Mouse (Mus musculus) kidney, adult 2 months (tissue): ENCODE data around the gene Ryr1.

Source experiments
- CTCF ChIP-seq: fragments of 200-500 bp; conservative IDR thresholded peaks from 2 replicates; pipeline ENCODE4 v1.5.1; 2011; ENCODE audit warnings: low read depth, mild to moderate bottlenecking, control low read depth, low read length, moderate library complexity, mixed read lengths; ENCODE audit not compliant: insufficient read depth, insufficient read length
- POLR2A ChIP-seq: fragments of 200-500 bp; IDR thresholded peaks from one replicate; pipeline ENCODE4 v1.6.1; 2011; ENCODE audit warnings: low read depth, low read length, control low read depth

DNA sequence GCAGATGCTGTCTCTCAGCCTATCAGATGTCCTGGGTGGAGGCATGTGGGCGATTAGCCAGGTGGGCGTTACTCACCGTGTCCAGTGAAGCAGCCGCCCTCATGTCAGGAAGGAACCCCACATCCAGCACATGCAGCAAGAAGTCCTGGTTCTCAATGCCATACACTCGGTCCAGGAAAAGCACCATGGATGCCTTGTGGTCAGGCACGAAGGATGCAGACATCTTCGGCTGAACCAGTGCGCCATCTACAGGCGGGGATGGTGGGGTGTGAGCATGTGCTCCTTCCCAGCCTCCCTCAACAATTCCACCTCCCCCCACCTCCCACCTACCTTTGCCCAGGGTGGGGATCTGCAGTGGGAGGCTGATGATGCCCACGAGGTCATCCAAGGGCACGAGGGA, 52.3 kb downstream of the Ryr1 start:
- TF ChIP-seq CTCF (peak; percentile 57), POLR2A (no peak)
